Comparison of ENCODE assay signal across 8 mouse cellular contexts in the genomic region with DNA sequence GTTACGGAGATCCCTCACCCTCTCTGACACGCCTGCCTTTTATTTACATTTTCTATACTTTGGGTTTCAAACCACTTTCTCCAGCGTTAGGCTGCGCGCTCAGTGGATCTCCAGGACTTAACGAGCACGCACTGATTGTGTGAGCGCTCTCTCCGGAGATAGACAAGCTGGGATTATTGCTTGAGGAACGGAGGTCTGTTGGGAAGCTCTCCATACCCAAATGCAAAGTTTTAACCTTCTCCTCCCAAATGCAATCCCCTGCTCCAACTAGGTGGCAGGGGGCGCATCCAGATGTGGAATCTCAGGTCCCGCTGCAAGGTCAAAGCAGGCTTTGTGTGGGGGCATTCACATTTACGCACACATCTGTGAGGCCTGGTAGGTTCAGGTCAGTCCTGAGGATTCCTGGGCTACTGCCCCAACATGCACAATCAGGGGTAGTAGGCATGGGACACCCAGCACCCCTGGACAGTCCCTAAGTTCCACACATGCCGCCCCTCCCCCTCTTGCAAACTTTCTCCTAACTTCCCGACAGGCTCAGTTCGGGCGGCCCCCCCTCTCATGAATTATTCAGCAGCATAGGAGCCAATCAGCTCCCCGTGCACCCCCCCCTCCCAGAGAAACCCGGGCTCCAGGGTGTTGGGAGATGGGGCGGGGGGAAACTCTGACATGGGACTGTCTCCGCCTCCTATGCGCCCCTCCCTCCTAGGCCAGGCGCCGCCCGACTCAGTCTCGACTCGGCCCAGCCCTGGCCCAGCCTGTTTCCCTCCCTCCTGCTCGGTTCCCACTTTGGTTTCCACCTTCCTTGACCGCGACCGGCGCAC. TPM values are rescaled to one million over a fixed set of nuclear protein-coding genes. Genes with fewer than 3 reads are reported as not detected.
DNase-seq lines count a peak whose midpoint lies in the region; ATAC-seq and TF ChIP-seq lines count a peak whose summit lies in the region.

Gene Ephb4 (plus strand): TSS at position 726 of the 821 bp plus-strand sequence.

- TF ChIP-seq EP300 in lung, postnatal 0 days (IDR thresholded peaks at IDR 0.05), result peak; percentile 45; the same call in 1 of the 2 replicates

- peak; percentile 73 for DNase-seq in Patski (ENCODE audit: low read depth, low spot score)
- peak; percentile 70 to 78 for DNase-seq in cerebellum, postnatal 10 days
- DNase-seq in frontal cortex, postnatal 14 days (ENCODE audit: low spot score in 2 of 2), result peak; percentile 35 to 60
- DNase-seq in hindbrain, embryonic 10.5 days (ENCODE audit: low spot score), result peak; percentile 96
- peak; percentile 64 for DNase-seq in layer of hippocampus, adult 9-11 months
- peak; percentile 98 for DNase-seq in lung, postnatal 0 days (ENCODE audit: low spot score)
- peak; percentile 55 for DNase-seq in right cerebral cortex, adult 18-20 months

- H3K4me2 ChIP-seq in lung, postnatal 0 days (replicated peaks; ENCODE audit: low read depth, low read length), result peak within 1 kb of the TSS; percentile 74

- in situ Hi-C loops in Patski (cut with MboI; ENCODE audit: low pct_unique_long_range_greater_than_20kb), result no loop called here

- H3K27me3 ChIP-seq in Patski, result no peaks in the 10 kb centered on the region
- no peaks in the 10 kb centered on the region for H3K27me3 ChIP-seq in hindbrain, embryonic 10.5 days (ENCODE audit: insufficient read depth, poor library complexity, severe bottlenecking)
- H3K27me3 ChIP-seq in lung, postnatal 0 days (replicated peaks; ENCODE audit: insufficient read depth, low read length), result no peaks in the 10 kb centered on the region

- peaks cover 23% of the 10 kb centered on the region for H3K36me3 ChIP-seq in hindbrain, embryonic 10.5 days
- H3K36me3 ChIP-seq in lung, postnatal 0 days (ENCODE audit: insufficient read depth, low read length), result no peaks in the 10 kb centered on the region

- no peaks in the 10 kb centered on the region for H3K9me3 ChIP-seq in hindbrain, embryonic 10.5 days
- H3K9me3 ChIP-seq in lung, postnatal 0 days (ENCODE audit: low read length), result no peaks in the 10 kb centered on the region

- POLR2A ChIA-PET in Patski (lab: Charles Lee), result interaction anchor here (1.7 to 1.8 kb wide), 2 partner anchors 15 to 25 kb away, joined by 4 to 5 read pairs; partner anchors contain the start of gene Slc12a9

- peak; percentile 89 for ATAC-seq in Patski
- ATAC-seq in lung, postnatal 0 days, result peak; percentile 93
- ATAC-seq in activated CD4-positive, CD25-positive, alpha-beta regulatory T cell, adult 4 months, result no peak

- 1% methylated on average over 32 of the region's 32 CpGs for WGBS in hindbrain, embryonic 10.5 days
- WGBS in lung, postnatal 0 days, result 1% methylated on average over 30 of the region's 32 CpGs

- H3K4me1 ChIP-seq in hindbrain, embryonic 10.5 days (replicated peaks), result peaks cover 74% of the 10 kb centered on the region
- H3K4me1 ChIP-seq in lung, postnatal 0 days (ENCODE audit: insufficient read depth, low read depth, low read length), result peaks cover 13% of the 10 kb centered on the region

- CTCF ChIA-PET in Patski (lab: Charles Lee), result interaction anchor here (0.6 to 1.2 kb wide), 2 partner anchors 10 to 16 kb away, joined by 3 read pairs; partner anchors contain the start of gene Slc12a9

- peak within 1 kb of the TSS; percentile 94 for H3K4me3 ChIP-seq in hindbrain, embryonic 10.5 days
- H3K4me3 ChIP-seq in lung, postnatal 0 days (ENCODE audit: low read depth, low read length), result peak within 1 kb of the TSS; percentile 70

- TF ChIP-seq CTCF in Patski (IDR thresholded peaks at IDR 0.05), result no peak
- peak; percentile 53 for TF ChIP-seq CTCF in lung, postnatal 0 days (IDR thresholded peaks at IDR 0.05)

- peak within 1 kb of the TSS; percentile 89 for H3K9ac ChIP-seq in lung, postnatal 0 days (replicated peaks; ENCODE audit: low read depth)

- peak within 1 kb of the TSS; percentile 98 for H3K27ac ChIP-seq in hindbrain, embryonic 10.5 days
- H3K27ac ChIP-seq in lung, postnatal 0 days (ENCODE audit: low read length), result peak within 1 kb of the TSS; percentile 93

RNA-seq across cellular contexts. Expression of gene Ephb4, which starts in this region (rescaled TPM):
- 109 TPM for polyA plus RNA-seq in Patski (2021)
- polyA plus RNA-seq in hindbrain, embryonic 10.5 days (2016; fragmentation: Nextera tagmentation; extraction: Ambion mirVana), result 29.7 and 31.4 TPM in 2 replicates
- polyA plus RNA-seq in lung, postnatal 0 days (2015; fragmentation: Nextera tagmentation; extraction: Ambion mirVana), result 30.9 and 33.2 TPM in 2 replicates
- not detected for polyA plus RNA-seq in activated CD4-positive, CD25-positive, alpha-beta regulatory T cell, adult 4 months (2017; shearing (Covaris generic))

Comparison
In these comparisons a context has a peak if more than half of its experiments do, and no peak if none do; other contexts are left out.
1. RNA of gene Ephb4 (polyA plus RNA-seq): 109 TPM in Patski (single experiment), 30.9 to 33.2 TPM in lung, postnatal 0 days and 29.7 to 31.4 TPM in hindbrain, embryonic 10.5 days; not detected in activated CD4-positive, CD25-positive, alpha-beta regulatory T cell, adult 4 months; every median in the first group is over 10 times any median in the second.
2. DNase-seq: peak in every context shown above with its lines; median percentile 98 in lung, postnatal 0 days; 96 in hindbrain, embryonic 10.5 days; 74 in cerebellum, postnatal 10 days; 73 in Patski; 64 in layer of hippocampus, adult 9-11 months; 55 in right cerebral cortex, adult 18-20 months; 48 in frontal cortex, postnatal 14 days.